Mouse (Mus musculus) mesoderm, embryonic 11.5 days (tissue): ENCODE results near the gene Slit1.

Experiments
- DNase-seq: peaks from one replicate; pipeline ENCODE4 v3.0.0-alpha.2; 2012; ENCODE audit warnings: low read depth, low spot score

Gene Slit1

DNA sequence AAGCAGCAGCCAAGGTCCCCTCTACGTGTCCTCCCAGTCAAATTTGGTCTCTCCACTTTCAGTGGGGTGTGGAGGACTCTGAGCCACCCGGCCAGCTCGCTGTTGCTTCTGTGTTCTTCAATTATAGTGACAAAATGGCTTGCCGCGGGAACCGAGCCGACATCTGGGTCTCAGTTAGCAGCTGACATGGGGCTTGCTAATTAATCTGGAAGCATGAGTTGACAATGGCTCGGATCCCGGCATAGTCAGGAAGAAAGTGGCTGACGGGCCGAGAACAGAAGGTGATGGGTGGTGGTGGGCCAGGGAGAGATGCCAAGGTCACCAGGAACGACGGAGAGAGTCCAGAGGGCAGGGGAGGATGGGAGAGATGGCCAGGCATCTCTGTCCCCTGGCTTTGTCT lies 55.2 kb downstream of the Slit1 start:
- DNase-seq, result no peak

DNA sequence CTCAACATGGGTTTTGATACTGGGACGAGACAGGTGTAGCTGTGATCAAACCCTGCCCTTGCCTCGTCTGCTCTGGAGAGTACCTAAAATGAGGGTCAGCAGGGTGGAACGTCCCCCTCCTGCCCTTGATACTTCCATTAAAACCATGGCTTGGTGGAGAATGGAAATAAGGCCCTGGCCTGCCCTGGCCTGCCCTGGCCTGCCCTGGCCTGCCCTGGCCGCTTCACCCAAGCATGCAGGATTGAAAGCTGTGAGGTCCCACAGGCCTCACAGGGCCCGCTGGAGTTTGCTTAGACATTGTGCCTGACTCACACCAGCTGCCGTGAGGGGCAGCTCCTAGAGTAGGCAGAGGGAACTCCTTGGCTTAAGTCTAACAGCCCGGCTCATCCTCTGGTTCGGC lies 55.6 kb downstream of the Slit1 start:
- DNase-seq, result no peak

DNA sequence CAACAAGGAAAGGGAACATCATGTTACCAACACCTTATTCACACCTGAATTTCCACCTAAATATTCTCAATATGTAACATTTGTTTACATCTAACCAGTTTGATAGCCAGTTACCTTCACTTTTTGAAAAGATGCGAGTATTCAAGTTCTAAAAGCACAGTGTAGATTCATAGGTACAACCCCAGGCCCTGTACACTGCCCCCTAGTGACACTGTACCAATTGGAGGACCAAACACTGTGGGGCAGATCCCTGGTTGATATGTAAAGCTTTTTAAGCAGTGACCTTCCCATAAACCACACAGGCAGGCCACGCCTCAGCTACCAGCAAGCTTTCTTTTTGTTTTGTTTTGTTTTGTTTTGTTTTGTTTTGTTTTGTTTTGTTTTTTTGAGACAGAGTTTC lies 57.3 kb downstream of the Slit1 start:
- DNase-seq, result no peak

DNA sequence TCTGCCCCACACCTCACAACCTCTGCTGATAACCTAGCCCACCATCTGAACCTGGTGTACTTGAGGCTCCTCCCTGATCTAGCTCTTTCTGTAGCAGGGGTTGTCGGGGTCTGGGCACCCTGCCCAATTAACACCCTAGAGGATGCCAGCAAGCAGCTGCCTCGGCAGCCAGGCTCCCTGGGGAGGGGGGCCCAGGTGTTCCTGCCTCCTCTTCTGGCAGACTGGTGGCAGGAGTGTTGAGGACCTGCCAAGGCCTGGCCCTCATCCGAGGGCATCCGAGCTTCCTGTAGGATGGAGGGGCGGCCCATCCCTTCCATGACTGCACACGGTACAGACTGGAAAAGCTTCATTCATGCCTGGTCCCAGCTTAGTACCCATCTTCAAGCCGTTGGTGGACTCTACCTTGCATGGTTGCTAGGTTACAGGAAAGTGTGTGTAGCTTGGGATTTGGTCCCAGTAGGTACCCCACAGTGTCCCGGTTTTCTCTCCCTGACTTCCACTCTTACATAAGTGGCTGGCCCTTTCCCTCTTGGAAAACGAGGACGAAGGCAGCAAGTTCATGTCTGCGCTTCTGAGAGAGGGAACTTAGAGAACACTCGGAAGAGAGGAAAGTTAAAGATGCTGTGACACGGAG lies 57.9 kb downstream of the Slit1 start:
- no peak for DNase-seq

DNA sequence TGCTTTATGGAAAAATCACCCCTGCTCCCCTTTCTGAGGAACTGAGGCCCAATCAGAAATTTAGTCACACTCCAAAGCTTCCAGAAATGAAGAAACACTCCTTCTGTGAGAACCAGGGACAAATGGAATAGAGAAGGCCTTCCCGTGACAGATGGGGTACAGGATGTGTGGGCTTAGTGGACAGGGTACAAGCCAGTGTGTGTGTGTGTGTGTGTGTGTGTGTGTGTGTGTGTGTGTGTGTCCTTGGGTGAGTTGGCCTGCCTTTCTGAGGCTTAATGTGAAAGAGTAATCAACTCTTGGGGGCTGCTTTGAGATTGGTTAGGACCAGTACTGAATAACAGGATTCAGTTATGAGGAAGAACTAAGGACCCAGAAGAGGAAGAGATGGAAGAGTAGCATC lies 58.6 kb downstream of the Slit1 start:
- DNase-seq, result no peak

DNA sequence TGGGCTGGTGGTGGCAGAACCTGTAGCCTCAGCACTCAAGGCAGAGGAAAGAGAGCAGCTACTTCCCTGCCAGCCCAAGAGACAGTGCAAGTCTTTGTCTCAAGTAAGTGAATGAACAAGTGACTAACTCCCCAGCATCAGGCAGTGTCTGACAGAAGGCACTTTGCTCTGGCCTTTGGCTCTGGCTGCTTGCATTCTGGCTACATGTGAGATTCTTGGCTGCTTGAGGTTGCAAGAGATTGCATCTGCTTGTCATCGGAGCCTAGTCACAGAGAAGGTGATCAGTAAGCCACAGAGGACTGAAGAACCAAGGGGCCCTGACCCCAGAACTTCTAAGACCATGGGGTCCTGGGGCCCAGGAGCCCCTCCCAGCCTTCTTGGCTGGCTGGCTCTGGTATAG lies 59.5 kb downstream of the Slit1 start:
- DNase-seq, result no peak

DNA sequence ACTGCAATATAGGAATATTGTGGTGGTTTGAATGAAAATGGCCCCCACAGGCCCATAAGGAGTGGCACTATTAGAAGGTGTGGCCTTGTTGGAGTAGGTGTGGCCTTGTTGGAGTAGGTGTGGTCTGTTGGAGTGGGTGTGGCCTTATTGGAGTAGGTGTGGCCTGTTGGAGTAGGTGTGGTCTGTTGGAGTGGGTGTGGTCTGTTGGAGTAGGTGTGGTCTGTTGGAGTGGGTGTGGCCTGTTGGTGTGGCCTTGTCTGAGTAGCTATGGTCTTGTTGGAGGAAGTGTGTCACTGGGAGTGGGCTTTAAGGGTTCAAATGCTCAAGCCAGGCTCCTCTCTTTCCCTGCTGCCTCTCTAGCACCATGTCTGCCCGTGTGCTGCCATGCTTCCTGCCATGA lies 63.2 kb downstream of the Slit1 start:
- no peak for DNase-seq

DNA sequence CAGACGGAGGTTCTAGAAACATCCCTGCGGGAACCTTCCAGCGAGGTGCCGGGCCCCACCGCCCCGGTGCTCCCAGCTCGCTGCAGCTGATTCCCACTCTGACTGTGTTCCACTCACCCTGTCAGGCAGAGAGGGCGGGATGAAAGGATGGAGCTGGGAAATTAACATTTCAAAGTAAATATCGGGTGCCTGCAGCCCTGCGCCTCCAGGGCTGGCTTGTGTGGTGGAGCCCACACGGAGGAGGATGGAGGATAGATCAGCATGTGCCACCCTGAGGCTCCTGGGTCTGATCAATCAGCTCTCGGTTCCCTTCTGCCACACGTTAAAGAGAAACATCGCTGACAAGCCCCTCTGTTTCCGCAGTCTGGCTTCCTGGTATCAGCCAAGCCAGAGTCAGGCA lies 64.4 kb downstream of the Slit1 start:
- DNase-seq, result no peak

DNA sequence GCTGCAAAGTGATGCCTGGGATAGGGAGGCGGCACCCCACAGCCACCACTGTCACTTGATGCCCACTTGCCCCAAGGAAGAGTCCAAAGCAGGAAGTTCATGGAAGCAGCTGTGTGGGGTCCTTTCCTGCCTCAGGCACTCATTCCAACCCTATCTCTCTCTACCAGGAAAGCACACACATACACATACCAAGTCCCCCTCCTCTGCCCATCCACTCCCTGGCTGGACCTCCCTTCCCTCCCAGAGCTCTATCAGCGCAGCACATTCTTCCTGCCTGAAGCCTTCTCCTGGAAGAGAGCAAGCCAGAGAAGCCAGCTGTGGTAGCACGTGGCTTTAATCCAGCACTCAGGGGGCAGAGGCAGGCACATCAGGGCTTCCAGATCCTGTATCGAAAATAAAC lies 65.9 kb downstream of the Slit1 start:
- no peak for DNase-seq

DNA sequence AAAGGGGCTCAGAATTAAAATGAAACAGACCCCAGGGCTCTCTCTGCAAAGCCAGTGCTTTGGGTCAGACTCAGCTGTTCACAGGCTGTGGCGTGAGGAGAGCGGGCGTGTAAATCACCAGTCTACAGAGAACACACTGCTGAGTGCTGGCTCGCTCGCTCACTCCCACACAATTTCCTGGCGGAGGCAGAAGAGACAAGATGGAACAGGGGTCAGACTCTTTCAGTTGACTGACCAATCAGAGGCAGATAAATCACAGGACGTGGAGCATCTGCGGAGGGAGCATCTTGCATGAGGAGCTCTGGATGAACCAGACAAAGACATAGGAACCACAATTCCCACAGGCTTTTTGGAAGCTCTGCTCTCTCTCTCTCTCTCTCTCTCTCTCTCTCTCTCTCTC lies 67.9 kb downstream of the Slit1 start:
- DNase-seq, result peak; percentile 60

DNA sequence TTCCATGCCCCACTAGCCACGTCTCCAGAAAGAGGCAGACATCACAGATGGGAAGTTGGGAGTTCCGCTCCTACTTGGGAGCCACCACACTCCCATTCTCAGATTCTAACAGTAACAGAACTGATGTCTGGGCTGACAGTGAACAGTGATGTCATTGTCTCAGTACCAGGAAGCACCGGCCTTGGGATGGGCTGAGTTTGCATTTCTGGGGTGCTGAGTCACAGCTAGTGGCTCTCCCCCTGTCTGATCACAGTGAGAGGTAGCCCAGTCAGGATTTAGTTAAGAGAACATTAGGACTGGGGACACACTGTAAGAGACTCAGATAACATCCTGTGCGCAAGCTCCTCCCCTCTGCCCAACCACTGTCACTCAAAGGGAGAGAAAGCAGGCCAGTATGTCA lies 69.1 kb downstream of the Slit1 start:
- no peak for DNase-seq

DNA sequence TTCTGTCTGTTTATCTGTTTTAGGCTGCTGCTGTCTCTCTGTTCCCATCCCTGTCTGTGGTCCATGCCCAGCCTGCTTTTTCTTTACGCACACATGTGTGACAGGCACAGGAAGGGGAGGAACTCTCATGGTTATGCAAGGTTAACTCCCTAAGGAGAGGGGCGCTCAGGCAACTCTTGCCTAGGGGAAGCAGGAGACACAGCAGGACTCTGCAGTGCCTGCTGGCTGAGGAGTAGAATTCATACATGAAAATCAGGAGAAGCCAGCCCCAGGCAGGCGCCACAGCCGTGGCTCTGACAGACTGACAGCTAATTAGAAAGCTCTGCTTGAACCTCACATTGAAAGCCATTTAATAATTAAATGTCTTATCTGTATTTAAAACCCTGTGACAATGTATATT lies 70.6 kb downstream of the Slit1 start:
- DNase-seq, result no peak

DNA sequence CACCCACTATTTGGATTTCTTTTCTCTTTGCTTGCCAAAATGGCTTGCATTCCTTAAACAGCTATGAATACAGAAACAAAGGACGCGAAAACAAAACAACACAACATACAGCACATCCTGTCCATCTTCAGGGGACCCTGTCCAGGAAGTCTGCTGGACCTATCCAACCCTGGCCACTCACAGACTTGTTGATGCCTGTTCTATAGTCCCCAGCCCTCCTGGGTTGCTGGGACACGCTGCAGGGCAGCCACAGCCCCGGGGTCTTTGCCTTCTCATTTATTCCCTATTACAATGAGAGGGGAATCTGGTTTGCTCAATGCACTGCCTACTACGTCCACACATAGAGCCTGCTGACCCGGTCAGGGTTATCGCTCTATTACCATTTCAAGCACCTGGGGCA lies 72.5 kb downstream of the Slit1 start:
- DNase-seq, result no peak

DNA sequence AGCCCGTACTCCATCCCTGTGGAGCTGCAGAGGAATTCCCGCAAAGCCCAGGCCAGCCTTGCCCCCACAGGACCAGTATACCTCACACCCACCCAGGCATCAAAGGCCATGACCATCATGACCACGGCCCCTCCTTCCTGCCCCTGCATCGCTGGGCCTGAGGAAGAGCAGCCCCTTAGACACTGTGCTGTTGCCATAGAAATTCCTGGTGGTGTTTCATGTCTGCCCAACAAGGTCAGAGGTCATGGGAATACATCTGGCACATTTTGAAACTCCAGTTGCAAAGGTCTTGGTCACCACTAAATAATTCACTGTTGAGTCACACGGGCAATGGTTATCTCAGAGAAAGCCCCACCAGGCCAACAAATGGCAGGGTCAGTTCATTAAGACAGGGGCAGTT lies 73.0 kb downstream of the Slit1 start:
- peak; percentile 79 for DNase-seq

DNA sequence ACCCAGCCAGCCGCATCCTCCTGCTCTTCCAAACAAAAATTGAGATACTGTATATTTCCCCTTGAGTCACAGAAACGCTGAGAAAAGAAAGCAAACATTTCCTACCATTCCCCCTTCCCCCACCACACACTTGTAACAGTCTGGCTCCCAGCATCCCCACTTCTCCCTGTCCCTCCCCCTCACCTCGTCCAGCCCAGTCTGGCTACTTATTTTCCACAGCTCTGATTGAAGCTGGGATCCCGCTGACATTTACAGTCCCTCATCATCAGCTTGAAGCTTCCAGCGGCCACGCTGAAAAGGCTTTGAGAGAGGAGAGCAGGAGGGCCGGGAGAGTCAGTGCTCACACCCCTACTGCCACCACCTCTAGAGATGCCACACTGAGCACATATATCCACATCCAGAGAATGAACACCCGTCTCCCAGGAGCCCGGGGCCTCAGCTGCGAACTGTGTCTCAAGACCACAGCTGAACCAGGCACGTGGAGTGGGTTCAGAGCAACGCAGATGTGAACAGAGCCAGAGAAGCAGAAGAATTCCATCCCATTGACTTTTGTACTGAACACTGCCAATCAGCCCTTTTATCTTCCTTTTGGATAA lies 73.6 kb downstream of the Slit1 start:
- no peak for DNase-seq

DNA sequence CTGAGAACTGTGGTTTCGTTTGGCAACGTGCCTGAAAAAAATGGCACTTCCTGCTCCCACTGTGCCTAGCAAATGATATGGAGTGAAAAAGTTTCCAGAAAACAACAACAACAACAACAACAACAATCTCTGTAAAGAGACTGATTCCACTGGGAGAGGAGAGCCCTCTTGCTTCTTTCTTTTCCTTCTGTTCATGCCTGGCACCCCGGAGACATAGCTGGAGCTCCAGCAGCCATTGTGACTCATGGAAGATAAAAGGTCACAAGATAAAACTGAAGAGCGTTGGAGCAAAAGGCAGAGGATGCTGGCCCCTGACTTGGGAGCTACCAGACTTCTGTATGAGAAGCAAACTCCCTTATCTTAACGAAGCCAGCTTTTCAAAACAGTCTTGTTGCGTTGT lies 75.9 kb downstream of the Slit1 start:
- DNase-seq, result no peak

DNA sequence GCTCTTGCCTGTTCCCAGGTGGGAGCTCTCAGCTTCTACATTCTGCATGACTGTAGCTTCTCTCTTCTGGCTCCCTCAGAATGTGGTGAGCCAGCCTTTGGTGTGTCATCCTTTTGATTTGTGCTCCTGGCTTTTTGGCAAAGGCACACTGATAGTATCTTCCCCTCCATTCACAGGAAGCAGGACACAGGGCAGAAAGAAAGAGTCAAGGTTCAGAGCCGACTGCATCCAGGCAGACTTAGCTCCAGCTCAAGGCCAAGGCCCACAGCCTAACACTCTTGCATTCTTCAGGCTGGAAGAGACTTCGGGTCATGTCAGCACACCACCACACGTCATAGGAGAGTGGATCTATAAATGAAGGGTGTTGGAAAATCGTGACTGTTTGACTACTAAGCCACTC lies 77.5 kb downstream of the Slit1 start:
- no peak for DNase-seq

DNA sequence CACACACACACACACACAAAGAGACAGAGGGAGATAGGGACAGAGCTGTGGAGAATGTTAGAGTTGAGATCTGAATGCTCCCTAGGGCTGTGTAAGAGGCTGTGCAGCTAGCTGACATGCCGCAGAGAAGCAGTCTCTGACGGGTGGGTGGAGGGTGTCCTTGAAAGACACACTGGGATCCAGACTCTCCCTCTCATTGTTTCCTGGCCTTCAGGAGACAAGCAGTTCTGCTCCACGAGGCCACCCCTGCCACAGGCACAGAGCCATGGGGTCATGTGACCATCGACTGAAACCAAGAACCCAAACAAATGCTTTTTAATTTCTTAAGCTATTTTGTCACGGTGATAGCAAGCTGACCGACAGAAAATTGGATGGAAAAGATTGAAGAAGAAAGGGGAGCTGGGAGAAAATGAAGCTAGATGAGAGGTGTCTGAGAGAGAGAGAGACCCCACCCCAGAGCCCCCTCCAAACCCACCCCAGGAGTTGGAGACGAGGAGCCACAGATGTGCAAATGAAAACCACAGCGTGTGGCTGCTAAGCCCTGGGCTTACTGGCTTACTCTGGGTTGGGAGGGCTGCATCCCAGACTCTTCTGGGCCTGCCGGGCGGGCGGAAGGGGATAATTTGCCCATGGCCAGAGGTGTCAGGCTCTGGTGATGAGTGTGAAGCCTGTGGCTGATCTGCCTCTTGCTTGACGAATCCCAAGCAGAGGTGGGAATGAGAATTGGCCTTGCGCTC lies 79.8 kb downstream of the Slit1 start:
- DNase-seq, result no peak

DNA sequence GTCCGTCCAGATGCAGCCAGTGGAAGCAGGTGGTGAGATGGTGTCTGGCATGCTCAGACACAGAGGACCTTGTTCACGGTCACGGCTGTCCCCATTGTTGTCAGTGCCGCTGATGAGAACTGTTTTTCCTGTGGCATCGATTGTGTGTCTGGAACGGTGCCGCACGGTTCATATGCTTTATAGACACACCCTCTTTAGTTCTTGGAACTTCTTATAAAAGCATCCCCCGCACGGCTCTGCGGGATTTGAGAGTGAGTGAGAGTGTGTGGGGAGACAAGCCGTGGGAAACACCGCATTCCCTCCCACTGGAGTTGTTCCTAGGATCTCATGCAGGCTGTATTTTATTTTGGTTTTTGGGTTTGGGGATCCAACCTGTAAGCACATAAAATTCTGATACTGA lies 82.0 kb downstream of the Slit1 start:
- no peak for DNase-seq

DNA sequence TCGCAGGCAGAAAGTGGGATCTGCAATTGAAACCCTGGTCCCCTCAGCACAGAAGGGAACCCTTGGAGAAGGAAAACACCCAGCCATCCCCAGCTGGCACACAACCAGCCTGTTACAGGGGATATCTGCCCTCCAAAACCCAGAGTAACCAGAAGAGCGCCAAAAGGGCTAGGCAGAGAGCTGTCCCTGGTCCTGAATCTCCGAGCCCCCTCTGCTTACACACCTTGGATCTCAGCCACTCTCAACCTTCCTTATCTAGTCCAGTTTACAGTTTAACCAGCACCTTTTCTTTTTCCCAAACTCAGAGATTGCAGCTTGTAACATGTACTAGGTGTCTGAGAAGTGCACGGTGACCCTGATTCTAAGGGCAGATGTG lies 82.5 kb downstream of the Slit1 start:
- DNase-seq, result peak; percentile 86

DNA sequence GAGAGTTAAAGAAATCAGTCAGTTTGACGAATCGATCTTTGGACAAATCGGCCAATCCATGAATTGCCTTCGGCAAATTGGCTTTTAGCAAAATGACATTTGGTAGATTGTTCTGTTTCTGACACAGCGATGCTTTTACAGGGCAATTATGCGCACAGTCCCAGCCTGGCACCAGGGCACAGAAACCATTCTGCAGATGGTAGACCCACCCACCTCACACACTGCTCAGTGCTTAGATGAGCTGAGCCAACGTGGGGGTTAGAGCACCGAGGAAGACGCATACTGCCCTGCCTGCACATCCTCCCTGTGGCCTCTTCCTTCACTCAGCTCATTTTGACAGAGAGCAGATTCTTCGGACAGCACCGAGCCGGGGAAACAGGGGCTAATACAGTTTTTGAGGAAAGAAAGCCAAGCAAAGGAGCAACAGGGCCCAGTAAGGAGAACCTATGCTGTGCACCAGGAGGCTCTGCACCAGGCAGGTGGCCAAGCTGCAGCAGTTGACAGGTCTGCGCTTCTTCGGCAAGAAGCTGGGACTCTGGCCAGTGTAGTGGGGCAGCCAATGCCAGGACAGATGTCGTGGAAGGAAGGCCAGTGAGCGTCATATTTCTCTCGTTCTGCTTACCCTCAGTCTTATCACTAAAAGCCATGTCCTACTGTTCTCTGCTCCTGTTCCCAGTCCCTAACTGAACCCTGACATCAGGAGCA lies 83.0 kb downstream of the Slit1 start:
- DNase-seq, result no peak

DNA sequence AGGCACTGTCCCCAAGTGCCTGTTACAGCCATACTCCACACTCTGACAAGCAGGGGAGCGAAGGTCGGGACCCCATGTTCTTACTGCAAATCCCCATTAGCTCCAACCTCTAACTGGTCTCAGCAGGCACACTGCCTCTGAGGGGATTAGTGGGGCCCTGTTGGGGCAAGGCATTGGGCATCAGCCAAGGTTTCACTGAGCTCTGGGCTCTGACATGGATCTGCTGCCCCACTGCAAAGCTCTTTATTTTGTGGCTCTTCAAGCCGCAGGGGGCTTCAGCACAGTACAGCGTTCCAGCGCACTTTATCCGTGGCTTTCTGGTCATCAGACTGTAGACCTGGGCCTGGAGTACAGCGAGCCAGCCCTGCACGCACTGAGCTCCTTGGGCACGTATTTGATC lies 86.0 kb downstream of the Slit1 start:
- no peak for DNase-seq

DNA sequence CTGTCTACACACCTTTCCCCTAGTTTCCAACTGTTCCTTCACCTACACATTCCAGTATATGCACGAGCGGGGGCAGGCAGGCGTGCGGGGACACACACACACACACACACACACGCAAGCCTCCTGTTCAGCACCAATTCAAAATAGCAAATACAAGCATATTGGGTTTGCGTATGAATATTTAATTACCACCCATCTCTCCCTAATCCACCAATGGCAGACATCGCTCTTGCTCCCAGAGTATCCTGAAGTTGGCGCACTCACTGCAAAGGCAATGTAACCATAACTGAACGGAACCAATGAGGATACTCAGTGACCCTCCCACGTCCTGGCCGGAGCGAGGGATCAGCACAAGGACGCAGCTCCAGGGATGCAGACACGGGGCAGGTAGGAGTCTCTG lies 86.8 kb downstream of the Slit1 start:
- no peak for DNase-seq
